Mouse (Mus musculus): ENCODE results near the gene Epc2. TPM values are rescaled to one million over a fixed set of nuclear protein-coding genes. Genes with fewer than 3 reads are reported as not detected.

The Epc2 gene
- total RNA-seq, 1 experiment from 2014 or later = 69.8 TPM

DNA sequence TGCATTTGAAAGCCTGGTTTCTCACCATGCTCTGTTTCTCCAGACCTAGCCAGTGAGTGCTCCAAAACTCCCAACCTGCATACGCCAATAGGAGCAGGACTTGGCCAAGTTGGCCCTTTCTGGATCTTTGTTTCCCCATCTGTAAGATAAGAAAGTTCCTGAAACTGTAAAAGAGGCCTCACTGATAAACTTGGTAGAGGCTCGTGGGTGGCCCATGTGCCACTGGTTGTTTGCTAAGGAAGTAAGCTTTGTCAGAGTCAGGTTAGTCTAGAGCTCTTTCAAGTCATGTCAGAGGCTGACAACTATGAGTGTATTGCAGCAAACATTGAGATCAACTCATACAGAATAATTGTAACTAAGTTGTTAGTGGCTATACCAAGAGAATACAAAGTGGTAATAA is 101.8 kb downstream of the Epc2 start:
- ATAC-seq (replicated peaks; ENCODE audit: insufficient number of reproducible peaks, low FRiP score, low TSS enrichment, poor library complexity, severe bottlenecking) = no peak

DNA sequence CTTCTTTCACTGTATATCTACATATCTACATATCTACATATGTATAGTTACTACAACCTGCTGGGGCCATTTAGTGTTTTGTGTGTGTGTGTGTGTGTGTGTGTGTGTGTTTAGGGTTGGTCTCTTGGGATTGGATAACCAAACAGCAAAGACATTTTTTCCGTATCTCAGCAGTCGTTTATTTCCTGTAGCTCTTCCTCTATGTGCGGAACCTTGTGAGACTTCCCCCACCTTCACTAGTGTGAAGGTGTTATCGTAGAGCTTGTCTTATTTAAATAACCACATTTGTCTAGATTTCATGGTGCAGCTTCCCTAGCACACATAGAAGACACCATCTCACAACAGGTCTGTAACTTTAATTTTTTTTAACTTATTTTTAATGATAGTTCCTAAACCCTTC is 106.1 kb downstream of the Epc2 start:
- ATAC-seq (replicated peaks; ENCODE audit: insufficient number of reproducible peaks, low FRiP score, low TSS enrichment, poor library complexity, severe bottlenecking) = no peak

DNA sequence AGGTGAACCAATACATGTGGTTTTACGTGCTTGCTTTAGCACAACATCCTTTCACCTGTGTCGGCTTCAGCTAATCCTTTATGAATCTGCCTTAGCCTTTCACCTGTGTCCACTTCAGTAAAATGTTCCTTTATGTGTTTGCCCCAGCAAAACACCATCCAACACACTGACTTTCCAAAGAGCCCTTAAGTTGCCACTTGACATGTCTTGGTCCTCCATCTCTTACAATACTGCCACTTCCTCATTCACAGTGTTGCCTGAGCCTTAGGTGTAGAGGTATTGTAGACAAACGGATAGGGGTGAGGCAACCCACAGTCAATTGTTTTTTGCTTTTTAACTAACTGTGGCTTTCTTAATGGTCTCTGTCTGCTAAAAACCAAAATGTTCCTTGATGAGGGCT is 107.1 kb downstream of the Epc2 start:
- no peak for ATAC-seq (replicated peaks; ENCODE audit: insufficient number of reproducible peaks, low FRiP score, low TSS enrichment, poor library complexity, severe bottlenecking)

DNA sequence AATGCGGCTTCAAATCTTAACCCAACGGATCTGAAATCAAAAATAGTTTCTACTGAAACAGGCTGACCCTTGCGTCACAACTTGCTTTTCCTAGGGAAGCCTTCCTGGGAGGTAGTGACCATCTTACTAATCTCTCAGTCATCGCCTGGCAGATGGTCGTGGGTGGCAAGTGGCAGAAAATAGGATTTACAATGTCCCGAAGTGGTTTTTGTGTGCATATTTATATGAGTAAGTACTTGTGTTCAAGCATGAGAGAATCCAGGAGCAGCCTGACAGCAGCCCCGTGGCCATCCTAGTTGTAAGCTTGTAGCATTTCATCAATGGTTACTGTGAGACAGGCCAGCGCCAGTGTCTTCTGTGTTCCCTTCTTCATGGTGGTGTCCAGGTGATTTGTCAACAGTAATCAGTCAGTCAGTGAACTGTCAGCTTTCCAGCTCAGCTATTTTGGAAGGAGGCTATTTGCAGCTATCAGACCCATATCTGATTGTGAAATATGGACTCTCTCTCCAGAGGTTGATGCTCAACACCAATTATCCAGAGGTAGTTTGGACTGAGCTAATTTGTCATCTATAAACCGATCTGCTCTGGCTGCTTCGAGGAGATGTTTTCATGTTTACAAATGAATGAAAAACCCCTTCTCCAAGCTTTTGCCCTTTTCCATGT is 111.5 kb downstream of the Epc2 start:
- ATAC-seq (replicated peaks; ENCODE audit: insufficient number of reproducible peaks, low FRiP score, low TSS enrichment, poor library complexity, severe bottlenecking) = no peak

DNA sequence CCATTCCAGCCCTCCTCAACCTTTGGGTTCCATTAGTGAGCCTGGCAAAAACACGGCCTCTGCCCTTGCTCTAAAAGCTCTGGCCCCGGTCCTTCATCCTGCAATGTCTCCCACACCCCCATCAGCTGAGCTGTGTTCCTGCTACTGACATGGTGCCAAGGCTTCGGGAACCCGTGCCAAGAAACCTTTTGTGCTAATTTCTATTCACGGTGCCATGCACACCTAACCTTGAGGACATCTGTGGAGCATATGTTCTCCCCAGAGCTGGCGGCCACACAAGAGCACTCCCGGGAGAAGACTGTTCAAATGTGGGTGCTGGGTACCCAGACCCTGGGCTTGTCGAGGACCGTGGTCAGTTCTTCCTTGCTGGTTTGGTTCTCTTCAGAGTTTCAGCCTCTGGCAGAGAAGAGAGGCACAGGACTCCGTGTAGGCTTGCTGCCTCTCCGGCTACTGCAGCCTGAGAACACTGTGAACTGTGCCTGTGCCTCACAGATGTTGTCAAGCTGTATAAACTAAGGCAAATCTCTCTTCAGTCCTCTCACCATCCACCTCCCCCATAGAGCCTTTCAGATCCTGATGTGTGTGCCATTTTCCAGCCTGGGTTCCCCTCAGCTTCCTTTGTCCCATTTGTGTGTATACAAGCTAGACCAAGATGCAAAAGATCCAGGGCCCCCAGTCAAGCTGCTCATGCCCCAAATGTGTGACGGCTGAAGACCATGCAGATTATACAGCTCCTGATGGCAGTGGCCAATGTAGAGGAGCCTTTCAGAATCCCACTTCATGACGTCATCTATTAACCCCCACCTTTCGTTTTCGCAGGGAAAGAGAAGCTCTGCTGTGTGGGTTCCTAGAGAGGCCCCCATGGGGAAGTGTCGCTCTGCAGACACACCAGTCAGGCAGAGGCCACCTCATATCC is 118.8 kb downstream of the Epc2 start:
- no peak for ATAC-seq (replicated peaks; ENCODE audit: insufficient number of reproducible peaks, low FRiP score, low TSS enrichment, poor library complexity, severe bottlenecking)

DNA sequence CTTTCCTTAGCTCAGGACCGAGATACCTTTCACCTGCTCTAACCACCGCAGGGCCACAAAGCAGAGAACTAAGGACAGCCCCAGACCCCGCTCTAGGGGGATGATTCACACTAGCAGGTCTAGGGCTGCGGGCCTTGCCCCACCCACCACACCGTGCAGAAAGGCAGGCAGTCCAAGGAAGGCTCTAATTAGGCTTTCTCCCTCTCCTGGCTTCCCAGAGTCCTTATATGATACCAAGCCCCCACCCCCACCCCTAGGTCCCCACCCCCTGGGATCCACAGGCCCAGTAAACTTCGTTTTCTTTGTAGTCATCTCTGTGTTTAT is 119.5 kb downstream of the Epc2 start:
- no peak for ATAC-seq (replicated peaks; ENCODE audit: insufficient number of reproducible peaks, low FRiP score, low TSS enrichment, poor library complexity, severe bottlenecking)

DNA sequence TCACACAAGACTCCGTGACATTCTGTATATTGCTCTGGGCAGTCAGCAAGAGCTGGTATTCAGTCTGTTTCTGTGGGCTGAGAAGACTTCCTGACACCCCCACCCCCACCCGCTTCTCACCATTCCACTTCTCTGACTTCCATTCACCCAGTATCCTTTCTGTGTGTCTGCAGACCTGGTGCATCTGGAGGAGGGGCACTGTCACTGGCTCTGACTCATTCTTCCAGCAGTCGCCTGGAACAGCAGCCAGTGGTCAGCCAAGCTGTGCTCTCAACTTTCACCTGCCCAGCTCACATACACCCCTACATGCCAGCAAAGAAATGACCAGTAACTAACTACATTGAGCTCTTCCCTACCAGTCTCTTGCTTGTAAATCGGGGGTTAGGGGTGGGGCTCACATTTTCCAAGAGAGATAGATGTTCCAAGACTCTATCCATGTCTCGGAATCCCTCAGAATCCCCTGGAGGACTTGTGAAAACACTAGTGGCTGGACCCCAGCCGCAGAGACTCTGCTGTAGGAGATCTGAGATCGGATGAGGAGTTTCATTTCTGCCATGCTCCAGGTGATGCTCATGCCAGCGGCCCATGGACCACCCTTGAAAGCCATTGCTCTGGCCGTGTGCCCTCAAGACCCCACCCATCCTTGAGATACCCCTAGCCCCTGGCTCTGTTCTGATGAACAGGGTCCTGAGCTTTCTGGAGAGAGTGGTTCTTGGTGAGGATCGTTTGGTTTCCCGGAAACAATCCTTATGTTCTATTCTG is 120.1 kb downstream of the Epc2 start:
- no peak for ATAC-seq (replicated peaks; ENCODE audit: insufficient number of reproducible peaks, low FRiP score, low TSS enrichment, poor library complexity, severe bottlenecking)

DNA sequence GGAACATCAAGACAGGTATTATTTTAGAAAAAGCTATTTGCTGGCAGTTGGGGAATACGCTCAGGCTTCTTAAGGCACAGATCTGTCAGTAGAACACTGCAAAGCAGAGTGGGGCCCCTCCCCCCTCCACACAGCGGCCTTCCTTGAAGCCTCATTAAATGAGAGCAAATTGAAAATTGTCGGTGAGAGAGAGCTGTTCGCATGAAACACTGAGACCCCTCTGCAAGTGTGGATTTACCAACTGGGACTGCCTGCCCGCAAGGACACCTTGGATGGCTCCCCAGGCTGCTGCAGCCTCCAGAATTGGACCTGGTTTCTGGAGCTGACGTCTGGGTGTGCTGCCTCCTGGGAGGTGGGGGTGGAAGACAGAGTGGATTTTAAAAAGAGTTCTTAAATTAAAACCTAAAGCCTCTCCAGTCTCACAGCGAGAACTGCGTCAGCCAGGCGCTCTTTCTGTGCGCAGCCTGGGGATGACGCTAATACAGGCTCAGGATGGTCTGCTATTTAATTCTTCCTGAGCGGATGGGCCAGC is 120.9 kb downstream of the Epc2 start:
- ATAC-seq (replicated peaks; ENCODE audit: insufficient number of reproducible peaks, low FRiP score, low TSS enrichment, poor library complexity, severe bottlenecking) = no peak

DNA sequence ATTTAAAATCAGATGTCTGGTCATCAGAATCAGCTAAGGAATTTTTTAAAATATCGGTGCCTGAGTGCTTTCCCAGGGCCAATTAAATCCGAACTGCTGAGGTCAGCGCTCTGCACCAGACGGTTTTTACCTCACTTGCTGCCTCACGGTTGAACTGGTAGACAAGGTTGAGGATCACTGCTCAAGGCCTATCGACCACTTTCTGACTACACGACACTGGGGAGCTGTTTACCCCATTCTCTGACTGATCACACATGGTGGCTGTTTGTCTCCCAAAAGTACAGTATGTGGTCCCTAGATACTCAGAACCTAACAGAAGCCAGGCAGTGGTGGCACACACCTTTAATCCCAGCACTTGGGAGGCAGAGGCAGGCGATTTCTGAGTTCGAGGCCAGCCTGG is 121.4 kb downstream of the Epc2 start:
- no peak for ATAC-seq (replicated peaks; ENCODE audit: insufficient number of reproducible peaks, low FRiP score, low TSS enrichment, poor library complexity, severe bottlenecking)

DNA sequence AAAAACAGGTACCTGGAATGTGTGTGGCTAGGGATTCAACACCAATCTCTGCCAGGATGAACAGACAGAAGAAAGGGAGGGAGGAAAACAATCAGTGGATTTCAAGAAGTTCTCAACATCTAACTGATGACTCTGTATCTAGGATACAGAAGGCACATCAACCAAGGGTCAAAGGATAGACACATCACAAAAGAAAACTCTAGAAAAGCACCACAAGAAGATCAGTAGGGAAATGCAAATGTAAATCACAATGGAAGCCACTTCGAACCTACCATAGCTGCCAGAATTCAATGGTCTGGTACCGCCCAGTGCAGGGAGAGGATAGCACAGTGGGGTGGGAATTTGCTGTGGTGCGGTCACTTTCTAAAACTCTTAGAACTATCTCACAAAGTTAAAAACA is 122.0 kb downstream of the Epc2 start:
- no peak for ATAC-seq (replicated peaks; ENCODE audit: insufficient number of reproducible peaks, low FRiP score, low TSS enrichment, poor library complexity, severe bottlenecking)

DNA sequence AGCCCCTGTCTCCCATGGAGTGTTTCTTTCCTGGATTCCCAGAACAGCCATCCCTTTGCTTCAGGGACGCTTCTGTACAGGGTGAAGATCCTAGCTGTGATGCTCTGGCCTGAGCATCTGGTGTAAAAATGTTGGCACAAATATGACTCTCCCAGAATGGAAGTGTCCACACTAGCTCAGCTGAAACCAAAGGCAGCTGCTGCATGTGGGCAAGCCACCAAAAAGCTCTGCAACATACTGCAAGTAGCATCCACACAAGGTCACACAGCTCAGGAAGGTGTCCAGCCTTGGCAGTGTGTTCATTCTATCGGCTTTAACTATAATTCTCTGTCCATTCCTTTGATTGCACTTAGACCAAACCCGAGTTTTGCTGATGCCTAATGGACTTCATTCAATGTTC is 129.3 kb downstream of the Epc2 start:
- ATAC-seq (replicated peaks; ENCODE audit: insufficient number of reproducible peaks, low FRiP score, low TSS enrichment, poor library complexity, severe bottlenecking) = no peak

DNA sequence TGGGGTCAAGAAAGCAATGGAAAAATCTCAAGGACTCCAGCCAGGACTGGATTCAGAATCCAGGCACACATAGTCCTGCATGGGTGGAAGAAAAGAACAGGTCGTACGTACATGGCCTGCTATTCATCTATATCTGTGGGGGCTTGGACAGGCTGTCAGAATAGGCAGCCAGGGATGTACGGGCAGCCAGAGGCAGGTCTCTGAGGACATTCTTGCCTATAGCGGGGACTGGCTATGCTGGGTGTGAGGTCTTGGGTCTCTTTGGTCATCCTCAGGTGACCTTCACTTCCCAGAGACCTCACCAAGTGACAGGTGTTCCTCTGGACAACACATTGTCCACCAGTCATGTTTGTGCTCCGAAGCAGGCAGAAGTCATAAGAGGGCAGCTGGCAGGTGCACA is 131.3 kb downstream of the Epc2 start:
- no peak for ATAC-seq (replicated peaks; ENCODE audit: insufficient number of reproducible peaks, low FRiP score, low TSS enrichment, poor library complexity, severe bottlenecking)

DNA sequence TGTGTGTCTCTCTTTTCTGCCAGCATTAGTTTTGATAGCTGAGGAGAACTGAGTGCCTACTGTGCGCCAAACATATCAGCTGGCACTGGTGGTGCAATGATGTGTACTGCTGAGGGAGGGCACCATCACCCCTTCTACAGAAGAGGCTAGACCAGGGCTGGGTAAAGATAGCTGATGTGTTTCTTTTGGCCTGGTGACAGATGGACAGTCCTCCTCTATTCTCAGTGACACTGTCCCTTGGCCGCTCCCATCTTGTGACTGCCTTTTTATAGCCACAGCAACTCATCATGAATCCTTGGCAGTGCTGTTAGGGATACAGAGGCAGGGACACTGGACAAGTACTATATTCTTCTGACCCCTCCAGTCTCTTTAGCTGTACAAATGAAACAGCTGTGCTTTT is 132.0 kb downstream of the Epc2 start:
- no peak for ATAC-seq (replicated peaks; ENCODE audit: insufficient number of reproducible peaks, low FRiP score, low TSS enrichment, poor library complexity, severe bottlenecking)

DNA sequence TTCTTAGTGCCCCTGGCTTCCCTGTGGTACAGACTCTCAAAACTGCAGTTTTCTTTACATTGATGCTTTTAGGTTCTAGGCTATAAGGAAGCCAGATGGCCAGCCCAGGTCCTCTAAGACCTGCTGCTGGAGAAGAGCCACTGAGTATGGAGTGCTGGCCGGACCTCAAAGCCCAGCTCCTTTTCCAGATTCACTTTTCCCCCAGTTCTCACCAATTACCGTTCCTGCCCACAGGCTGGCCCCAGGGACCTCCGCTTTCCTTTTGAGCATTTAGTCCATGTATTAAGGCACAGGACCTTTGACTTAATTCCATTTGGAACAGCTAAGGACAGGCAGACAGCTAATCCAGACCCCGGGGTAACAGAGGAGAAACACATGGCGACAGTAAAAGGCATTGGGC is 139.2 kb downstream of the Epc2 start:
- no peak for ATAC-seq (replicated peaks; ENCODE audit: insufficient number of reproducible peaks, low FRiP score, low TSS enrichment, poor library complexity, severe bottlenecking)

DNA sequence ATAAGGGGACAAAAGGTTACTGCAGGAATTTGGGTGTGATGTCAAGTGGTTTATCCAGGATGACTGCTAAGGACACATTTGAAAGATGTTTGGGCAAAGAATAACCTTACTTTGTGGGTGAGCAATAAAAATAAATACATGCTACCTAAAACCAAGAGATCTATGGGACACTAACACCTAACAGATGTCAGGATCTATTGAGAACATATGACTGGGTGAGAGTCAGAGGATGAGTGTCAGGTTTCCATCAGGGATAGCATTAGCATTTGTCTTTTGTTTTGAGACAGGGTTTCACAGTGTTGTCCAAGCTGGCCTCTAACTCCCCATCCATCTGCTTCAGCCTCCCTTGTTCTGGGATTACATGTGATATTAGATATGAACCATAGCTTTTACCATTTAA is 141.6 kb downstream of the Epc2 start:
- no peak for ATAC-seq (replicated peaks; ENCODE audit: insufficient number of reproducible peaks, low FRiP score, low TSS enrichment, poor library complexity, severe bottlenecking)

DNA sequence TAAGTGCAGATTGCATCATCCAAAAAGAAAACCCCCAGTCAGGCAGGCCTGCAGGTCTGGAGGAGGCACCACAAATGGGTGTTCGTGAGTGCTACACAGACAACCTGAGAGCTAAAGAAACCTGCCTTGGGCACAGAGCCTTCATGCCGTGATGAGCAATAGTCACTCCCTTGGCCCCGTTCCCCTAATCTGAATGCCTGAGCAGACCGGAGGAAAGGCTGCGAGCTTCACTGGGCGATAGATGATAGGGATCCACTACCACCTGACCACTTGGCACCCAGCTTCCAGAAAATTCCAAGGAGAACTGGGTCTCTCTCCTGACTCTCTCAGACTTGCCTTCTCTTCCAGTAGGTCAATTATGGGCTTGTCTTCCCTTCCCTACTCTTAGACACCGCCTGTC is 143.6 kb downstream of the Epc2 start:
- ATAC-seq (replicated peaks; ENCODE audit: insufficient number of reproducible peaks, low FRiP score, low TSS enrichment, poor library complexity, severe bottlenecking) = no peak

DNA sequence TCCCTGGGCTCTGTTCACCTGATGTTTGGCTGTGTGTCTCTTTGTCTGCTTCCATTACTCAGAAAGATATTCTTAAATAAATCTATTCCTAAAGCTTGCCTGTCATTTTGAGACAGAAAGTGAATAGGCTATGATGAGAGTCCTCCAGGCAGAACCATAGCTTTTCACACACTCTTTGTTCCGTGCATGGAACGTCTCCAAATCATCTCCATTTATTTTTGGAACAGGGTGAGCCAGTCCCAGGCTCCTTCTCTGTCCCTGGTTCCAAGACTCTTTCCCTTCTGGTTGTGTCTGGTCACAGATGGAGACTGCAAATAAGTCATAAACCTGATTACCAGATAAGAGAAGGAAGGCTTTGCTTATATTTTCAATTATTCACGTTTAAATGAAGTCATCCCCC is 145.0 kb downstream of the Epc2 start:
- ATAC-seq (replicated peaks; ENCODE audit: insufficient number of reproducible peaks, low FRiP score, low TSS enrichment, poor library complexity, severe bottlenecking) = no peak

DNA sequence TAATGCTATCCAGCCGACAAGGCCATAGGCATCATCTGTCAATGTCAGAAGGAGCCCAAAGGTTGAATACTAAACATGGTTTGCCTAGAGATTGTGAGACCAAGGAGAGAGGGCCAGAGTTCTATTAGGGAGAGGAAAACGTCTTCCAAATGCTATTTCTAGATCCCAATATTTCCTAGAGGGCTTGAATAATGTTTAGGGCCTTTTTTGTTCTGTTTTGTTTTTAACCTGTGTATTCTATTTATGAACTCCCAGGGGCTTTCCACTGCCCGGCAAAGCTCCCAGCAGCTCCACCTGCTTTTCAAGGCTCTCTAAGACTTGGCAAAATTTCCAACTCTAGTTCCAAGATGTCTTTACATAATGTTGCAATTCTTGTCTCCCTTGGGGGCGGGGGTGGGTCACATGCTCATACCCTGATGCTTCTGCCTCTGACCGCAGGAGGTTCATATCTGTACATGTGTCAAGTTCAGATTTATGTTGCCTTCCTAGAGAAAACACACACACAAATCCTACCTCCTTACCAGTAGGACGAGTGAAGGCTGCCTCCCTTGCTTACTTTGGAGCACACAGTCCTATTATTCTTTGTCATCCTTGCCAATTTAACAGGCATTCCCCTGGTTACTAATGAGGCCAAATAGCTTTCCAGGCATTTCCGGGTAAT is 148.9 kb downstream of the Epc2 start:
- ATAC-seq (replicated peaks; ENCODE audit: insufficient number of reproducible peaks, low FRiP score, low TSS enrichment, poor library complexity, severe bottlenecking) = no peak

All from monocyte, adult 5-6 weeks (primary cell).